21 mouse cellular contexts compared by ENCODE assay signal in the genomic region with DNA sequence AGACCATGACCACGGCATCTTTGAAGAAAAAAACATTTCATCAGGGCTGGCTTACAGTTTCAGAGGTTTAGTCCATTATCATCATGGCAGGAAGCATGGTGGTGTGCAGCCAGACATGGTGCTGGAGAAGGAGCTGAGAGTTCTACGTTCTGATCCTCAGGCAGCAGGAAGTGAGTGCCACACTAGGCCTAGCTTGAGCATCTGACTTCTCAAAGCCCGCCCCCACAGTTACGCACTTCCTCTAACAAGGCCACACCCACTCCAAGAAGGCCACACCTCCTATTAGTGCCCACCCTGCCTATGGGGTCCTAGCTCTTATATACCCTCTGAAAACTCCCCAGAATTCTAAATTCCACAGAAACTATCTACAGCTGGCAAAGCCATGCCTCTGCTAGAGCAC. TPM values are rescaled to one million over a fixed set of nuclear protein-coding genes. Genes with fewer than 3 reads are reported as not detected.
"Had no signal": no experiment of that assay in that cellular context is flagged by ENCODE, and none has a peak within 500 bp of the region (broad histone marks: within the 10 kb centered on the region; RNA-seq: fewer than 3 reads in every experiment).

No protein-coding gene starts in this region.

- H3K4me3 ChIP-seq: lung, embryonic 15.5 days; megakaryocyte, embryonic 14.5 days; midbrain, embryonic 13.5 days; midbrain, embryonic 15.5 days; neural tube, embryonic 12.5 days had no signal

- H3K36me3 ChIP-seq: lung, embryonic 15.5 days; midbrain, embryonic 13.5 days; midbrain, embryonic 15.5 days; neural tube, embryonic 12.5 days had no signal

- H3K27me3 ChIP-seq: lung, embryonic 15.5 days; megakaryocyte, embryonic 14.5 days; midbrain, embryonic 13.5 days; midbrain, embryonic 15.5 days; neural tube, embryonic 12.5 days had no signal

- DNase-seq: lung, adult 2 months; lung, postnatal 14 days; lung, postnatal 36 days; retina, postnatal 1 day; right cerebral cortex, adult 18-20 months; right cerebral cortex, postnatal 25 days; right cerebral cortex, postnatal 4 days; spleen, adult 18-20 months; thymus, adult 18-20 months; thymus, postnatal 14 days; thymus, postnatal 36 days had no signal

- H3K27ac ChIP-seq: lung, embryonic 15.5 days; macrophage; midbrain, embryonic 13.5 days; midbrain, embryonic 15.5 days; neural tube, embryonic 12.5 days had no signal

- H3K9me3 ChIP-seq: lung, embryonic 15.5 days; midbrain, embryonic 13.5 days; midbrain, embryonic 15.5 days; neural tube, embryonic 12.5 days had no signal

- H3K4me1 ChIP-seq: lung, embryonic 15.5 days; midbrain, embryonic 13.5 days; midbrain, embryonic 15.5 days; neural tube, embryonic 12.5 days had no signal

- H3K9ac ChIP-seq: lung, embryonic 15.5 days; midbrain, embryonic 13.5 days; midbrain, embryonic 15.5 days; neural tube, embryonic 12.5 days had no signal

RNA-seq across cellular contexts. Expression of gene Nrg4, which starts 34.7 kb away (rescaled TPM):
- total RNA-seq: midbrain, postnatal 0 days had no signal

RNA-seq across cellular contexts. Expression of gene Tmem266, which starts 34.7 kb away (rescaled TPM):
- total RNA-seq: megakaryocyte progenitor cell, adult 5-6 weeks; monocyte, adult 5-6 weeks had no signal
- polyA plus RNA-seq: thymus, postnatal 0 days had no signal
